Mouse (Mus musculus): ENCODE measurements around the gene Pde4d. TPM values are rescaled to one million over a fixed set of nuclear protein-coding genes. Genes with fewer than 3 reads are reported as not detected.

The Pde4d gene
- total RNA-seq, 2 experiments from 2014 or later = 26.1 to 30.2 TPM

DNA sequence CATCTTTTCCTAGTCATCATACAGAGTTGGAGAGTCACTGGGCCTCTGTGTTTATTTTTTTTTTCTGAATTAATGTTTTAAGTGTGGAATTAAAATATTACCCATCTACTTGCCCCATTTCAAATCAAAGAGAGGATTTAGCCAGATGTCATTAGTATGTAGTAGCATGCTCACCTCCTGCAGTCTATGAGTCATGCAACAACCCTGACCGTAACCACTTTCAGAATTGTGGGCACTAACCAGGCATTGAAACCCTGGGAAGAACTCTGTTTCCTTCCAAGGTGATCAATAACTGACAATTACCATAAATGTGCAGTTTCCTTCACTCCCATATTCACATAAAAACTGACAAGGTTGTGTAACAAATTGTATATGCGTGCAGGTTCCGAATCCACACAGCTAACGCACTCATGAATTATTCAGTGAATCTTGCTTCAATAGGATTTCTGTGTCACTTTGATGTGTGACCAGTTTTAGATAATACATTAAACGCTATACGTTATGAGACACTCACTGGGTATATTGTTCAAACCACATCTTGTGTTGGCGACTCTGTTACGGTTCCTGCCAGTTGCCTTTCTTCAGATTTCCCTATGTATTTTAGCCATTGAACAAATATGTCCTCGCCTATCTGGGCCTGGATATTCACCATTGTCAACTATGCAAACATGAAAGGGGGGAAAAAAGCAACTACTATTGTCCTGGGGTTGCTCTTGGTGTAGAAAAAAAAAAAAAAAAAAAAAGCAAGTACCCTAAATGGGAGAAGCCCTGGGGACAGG is 719.0 kb downstream of the Pde4d start:
- no peak for DNase-seq (ENCODE audit: low spot score in 2 of 2)

DNA sequence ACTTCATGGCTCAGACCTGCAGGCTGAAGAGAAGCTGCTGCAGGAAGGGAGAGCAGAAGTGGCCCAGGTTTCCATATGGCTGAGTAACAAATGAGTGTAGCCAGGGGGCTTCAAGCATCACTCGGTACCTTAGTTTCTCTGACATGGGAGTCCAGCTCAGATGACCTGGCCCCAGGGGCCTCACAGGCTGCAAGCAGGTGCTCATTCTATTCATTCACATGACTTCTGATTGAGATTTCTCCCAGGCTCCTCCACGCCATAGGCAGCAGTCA is 719.5 kb downstream of the Pde4d start:
- DNase-seq (ENCODE audit: low spot score in 2 of 2) = no peak

DNA sequence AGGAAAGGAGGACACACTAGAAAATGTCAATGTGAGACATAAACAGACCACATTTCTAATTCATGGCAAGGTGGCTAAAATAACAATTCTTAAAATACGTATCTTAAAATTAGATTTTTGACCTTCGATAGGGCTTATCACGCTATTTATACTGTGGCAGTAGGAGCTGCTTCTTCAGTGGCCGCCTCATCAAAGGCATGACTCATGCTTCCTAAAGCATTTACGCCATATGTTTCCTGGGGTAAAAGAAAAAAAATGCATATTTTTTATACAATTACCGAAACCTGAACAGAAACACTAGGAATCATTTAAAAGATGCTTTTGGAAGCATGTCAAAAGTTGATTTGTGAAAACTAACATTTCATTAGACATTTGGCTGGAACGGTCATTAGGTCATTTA is 721.9 kb downstream of the Pde4d start:
- no peak for DNase-seq (ENCODE audit: low spot score in 2 of 2)

DNA sequence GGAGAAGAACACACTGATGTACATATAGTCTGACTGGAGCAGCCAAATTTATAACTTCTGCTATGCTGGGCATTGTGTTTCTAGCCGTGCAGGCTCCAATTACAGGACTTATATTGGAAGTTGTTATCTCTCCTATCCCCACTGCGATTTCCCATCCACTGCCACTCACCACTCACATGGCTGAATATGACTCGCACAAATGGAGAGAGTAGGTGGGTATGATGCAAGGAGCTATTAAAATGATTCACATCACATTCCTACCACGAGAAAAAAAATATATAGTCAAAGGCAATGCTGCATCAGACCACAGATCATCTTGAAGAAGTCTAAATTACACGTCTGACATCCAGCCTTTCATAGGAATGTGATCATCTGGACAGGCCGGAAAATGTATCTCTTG is 725.5 kb downstream of the Pde4d start:
- DNase-seq (ENCODE audit: low spot score in 2 of 2) = no peak

DNA sequence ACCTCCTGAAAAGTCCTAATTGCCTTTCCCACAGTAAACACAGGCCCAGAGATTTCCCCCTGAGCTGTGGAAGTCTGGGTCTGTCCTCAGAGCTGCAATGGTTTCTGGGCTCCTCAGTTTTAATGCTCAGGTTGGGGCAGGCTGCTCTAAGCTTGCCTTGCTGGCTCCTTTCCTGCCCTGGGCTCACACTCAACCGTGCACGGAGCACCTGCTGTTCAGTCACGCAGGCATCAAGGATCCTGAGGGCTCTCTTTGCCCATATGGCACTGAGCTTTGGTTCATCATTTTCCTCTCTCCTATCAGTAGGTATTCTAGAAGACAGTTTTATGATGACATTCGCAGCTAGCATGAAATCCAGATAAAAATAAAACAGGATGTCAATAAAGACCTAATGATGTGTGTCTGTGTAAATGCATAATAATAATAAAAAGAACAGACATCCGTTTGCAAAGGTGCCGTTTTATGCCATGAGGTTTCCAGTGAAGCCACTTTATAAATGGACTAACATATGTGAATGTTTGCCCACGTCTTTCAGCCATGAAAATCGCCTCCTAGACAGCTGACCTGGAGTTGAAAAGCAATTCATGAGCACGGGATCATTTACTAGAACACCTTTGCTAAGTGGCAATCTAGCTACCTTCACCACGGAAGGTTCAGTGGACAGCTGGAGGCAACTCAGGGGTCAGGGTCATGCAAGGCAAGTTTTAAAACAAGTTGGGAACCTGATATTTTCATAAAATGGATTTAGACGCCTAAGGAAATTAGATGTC is 726.3 kb downstream of the Pde4d start:
- no peak for DNase-seq (ENCODE audit: low spot score in 2 of 2)

DNA sequence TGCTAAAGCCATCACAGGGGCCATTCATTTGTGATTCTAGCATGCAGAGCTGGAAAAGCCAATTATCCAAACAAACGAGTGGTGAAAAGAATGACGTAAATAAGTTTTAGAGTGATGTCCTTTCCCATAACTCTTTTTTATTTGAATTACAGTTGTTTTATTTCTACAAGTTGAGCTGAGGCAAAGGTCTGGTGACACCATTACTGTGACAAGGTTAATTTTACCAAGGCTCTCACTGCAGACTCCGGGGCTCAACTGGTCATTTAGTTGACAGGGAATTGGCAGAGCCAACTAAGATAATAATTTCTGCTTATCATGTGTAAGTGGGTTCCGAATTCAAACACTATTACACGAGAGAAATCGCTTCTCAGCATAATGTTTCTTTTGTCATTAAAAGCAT is 731.6 kb downstream of the Pde4d start:
- DNase-seq (ENCODE audit: low spot score in 2 of 2) = no peak

DNA sequence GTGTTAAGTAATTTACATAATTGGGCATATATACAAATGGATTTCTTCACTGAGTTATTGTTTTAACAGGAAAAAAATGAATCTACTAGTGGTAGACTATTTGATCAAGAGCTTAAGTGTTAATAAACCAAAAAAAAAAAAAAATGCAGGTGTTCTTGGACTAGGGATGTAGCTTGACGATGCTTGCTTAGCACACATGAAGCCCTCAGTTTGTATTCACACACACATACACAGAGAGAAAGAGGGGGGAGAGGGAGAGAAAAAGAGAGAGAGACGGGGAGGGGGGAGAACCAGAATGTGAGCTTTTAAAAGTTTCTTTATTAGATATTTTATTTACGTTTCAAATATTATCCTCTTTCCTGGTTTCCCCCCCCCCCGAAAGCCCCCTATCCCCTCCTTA is 740.9 kb downstream of the Pde4d start:
- no peak for DNase-seq (ENCODE audit: low spot score in 2 of 2)

DNA sequence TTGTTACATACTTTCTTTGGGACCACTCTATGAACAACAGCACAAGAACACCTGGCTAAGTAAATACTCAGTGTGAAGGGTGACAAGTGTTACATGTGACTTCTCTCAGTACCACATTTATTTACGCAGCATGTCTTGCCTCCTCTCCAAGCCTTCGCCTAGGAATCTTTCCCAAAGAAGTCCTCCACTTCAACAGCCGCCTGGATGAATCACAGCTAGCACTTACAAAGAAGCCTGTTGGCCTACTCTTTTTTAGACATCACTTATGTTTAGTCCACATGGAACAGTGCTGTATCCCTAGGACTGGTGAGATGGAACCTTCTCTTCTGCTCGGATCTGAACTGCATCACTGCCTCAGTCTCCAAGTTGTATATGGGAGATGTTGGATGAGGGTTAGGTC is 741.4 kb downstream of the Pde4d start:
- no peak for DNase-seq (ENCODE audit: low spot score in 2 of 2)

DNA sequence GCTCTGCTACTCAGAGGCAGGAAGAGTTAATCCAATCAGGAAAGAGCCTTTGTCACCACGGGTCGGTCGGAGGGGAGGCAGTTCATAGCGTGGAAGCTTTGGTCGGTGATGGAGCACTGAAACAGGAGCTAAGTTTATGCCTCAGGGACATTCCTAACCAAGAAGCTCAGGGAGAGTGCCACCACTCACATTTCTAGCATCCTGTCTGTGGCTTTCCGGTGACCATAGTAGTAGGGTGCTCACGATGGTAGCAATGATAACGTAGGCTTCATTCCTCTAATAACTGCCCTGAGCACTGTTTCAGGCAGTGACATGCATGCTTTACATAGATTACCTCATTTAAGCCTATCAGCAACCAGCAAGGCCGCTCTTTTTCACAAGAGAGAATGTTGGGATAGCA is 755.8 kb downstream of the Pde4d start:
- no peak for DNase-seq (ENCODE audit: low spot score in 2 of 2)

DNA sequence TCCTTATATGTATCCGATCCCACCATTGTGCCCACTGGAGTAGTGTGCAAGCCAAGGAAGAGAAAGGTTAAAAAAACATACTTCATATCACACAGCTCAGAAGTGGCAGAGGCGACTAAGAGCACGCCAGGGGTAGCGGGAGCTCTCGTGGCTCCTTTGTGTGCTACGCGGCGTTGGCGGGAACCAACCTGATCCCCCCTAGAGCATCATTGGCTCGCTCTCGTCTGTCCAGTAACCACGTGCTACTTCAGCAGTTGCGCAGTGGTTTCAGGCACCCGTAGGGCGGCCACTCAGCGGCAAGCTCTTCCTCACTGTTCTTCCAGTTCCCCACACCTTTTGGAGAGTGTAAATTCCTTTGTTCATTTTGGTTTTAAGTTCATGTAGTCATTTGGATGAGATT is 758.9 kb downstream of the Pde4d start:
- no peak for DNase-seq (ENCODE audit: low spot score in 2 of 2)

DNA sequence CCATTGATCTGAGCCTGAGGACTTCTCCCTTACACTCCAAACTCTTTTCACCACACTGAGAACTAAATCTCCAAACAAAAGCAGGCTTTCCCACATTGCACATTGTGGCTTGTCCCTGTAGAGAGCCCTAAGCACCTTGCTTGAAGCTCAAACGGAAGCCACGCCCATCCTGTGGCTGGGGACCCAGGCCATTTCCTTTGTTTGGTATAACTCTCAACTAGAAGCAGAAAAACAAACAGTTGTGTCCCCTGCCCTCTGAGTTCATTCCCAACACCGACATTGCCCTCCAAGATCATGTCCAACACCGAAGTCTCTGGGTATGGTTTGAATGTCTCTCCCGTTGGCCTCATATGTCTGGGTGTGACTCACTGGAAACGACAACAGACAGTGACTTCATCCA is 759.7 kb downstream of the Pde4d start:
- DNase-seq (ENCODE audit: low spot score in 2 of 2) = no peak

DNA sequence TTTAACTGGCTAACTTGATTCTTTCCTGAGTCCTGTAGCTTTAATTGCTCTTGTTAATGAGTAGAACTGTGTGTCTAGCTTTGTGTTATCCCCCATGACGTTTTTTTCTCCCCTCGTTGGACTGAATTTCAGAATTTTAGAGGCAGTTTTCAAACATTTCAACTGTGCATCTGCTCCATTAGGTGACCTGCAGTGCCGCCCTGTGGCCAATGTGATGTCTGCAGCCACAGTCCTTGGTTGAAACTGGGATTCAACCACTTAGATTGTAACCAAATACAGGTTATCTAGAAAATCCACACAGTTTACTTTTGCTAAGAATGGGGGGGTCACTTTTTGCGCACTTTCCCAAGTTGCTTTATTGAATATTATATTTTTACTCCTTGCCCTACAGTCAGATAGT is 760.7 kb downstream of the Pde4d start:
- DNase-seq (ENCODE audit: low spot score in 2 of 2) = peak; percentile 51 to 53

DNA sequence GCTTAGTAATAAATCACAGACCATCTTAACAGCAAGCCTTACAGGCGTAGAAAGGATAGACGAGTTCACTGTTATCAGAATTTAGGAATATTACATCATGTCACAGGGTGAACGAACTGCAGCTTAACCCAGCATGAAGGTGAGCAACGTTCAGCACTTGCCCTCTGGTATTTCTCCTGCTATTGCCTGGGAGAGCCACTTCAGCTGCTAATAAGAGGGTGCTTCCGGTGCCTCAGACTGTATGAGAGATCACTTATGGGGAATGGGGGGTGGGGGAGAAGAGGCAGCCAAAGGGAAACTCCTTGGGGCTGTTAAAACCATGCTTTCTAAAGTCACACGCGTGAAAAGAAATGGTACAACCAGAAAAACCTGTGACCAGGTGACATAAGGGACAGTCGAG is 761.7 kb downstream of the Pde4d start:
- DNase-seq (ENCODE audit: low spot score in 2 of 2) = no peak

DNA sequence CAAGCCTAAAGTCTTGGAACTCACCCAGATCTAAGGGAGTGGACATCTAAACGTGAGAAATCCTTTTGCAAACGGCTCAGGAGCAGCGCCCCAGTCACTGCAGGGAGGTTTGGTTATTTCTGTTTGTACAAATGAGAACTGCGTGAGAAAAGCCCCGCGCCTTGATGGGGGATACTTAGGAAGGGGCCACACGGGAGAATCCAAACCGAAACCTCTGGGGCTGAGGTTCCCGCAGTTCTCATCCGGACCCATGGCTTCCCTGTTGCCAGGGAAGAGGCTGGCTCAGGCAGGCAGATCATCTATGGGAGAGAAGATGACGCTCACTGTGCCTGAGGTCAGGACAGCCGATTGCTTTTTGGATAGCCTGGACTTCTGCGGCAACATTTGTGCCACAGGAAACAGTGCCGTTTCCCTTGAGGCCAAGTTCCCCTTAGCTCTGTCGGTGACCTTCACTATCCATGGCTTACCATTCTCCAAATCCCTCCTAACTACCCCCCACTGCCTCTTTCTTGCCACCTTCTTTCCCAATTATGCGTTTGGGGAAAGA is 762.3 kb downstream of the Pde4d start:
- no peak for DNase-seq (ENCODE audit: low spot score in 2 of 2)

DNA sequence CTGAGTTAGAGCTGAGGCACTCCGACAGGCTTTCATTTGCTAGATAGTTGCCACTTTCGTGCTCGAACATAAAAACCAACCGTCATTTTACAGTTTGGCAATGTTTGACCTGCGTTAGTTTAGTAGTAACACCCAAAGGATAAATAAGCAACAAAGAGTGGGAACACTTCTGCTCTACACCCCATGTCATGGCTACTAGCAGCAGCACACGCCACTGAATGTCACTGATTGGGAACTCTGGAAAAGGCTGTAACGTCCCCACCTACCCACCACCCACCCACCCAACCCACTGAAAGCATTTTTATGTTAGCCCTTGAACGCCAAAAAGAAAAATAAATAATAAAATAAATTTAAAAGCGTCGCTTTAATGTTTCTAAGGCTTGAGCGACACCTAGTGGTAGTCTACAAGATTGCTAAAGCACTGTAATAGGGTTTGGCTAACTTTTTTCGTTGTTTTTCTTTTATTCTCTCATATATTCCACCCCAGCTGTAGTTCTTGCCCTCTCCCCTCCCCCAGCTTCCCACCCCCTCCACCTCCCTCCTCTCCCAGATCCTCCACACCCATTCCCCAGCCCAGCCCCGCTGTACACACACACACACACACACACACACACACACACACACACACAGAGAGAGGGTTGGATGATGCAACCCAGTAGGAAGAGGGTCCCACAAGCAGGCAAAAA is 763.2 kb downstream of the Pde4d start:
- no peak for DNase-seq (ENCODE audit: low spot score in 2 of 2)

DNA sequence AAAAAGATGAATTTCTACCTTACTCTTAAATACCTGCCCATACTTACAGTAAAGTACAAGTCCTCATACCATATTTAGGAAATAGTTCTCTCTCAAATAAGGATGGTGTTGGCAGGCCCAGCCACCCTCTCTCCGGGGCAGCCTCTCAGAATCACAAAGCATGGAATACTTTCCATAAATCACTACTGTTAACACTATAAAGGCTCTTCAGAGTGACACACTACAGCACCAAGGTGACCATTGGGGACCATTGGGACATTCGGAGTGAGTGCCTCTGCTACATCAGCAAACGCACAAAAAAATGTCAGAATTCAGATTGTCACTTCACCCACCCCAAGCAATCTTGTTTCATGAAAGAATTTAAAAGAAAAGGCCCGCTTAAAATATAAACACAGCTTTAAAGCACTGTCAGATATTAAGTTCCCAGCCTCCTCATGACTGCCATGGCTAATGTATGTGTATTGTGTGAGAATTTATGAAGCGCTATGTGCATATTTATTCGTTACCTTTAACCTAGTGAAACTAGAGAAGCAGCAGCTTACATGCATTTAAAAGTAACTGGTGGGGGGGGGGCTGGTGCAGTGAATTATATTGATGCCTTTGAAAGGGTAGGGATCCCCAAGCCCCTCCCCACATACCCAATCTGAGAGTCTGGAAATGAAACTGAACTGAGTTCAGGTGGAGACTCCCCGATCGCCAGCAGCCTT is 769.4 kb downstream of the Pde4d start:
- no peak for DNase-seq (ENCODE audit: low spot score in 2 of 2)

DNA sequence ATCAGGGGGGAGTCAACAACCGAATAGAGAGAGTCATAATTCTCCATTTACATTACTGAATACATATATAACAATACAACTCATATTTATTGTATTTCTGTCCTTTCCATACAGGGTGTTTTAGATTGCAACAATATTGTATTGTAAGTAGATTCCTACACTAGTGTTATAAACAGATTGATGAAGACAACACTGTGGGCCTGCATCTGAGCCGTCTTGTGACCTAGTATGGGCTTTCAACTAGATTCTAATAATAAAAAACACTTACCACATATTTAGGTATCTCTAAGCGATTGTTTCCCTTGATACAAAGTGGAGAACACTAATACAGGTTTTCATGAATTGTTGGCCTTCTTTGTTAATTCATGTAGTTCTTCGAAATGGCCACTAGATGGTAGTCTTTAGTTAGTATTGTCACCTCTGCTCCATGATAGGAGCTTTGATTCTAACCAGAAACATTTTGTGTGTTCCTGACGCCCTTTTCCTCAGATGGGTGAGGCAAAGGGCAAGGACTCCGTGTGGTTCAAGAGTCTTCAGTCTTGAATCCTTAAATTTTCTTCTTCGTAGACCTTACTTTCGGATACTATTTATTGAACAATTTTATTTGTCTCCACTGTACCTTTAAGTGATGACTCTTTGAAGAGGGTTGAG is 779.3 kb downstream of the Pde4d start:
- DNase-seq (ENCODE audit: low spot score in 2 of 2) = no peak

DNA sequence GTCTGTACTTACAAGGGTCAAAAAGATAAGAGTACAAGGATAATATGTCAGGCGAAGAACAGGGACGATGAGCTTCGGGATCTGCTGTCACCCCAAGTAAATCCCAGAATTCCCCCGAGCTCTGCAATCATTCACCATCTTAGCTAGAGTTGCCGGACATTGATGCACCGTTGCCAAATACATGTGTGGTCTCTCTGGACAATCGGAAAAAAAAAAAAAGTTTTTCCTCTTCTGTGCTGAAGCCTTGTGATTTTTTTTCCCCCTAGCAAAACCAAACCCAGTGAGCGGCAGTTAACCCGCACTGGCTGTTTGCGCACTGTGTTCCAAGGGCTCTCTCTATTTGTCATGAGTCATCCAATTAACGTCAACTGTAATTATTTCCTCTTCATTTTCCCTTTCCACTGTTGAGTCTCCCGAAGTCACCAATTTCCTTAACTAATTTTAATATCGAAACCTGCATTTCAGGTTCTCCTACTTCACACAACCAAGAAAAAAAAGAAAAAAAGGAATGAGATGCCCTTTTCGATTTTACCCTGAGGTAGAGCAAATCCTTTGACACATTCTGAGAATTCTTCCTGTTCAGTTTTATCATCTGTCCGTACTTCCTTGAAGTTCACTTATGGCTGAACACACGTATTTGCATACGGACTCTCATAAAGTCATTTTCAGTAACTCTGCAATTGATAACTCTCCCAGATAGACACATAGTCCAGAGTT is 780.0 kb downstream of the Pde4d start:
- DNase-seq (ENCODE audit: low spot score in 2 of 2) = no peak

DNA sequence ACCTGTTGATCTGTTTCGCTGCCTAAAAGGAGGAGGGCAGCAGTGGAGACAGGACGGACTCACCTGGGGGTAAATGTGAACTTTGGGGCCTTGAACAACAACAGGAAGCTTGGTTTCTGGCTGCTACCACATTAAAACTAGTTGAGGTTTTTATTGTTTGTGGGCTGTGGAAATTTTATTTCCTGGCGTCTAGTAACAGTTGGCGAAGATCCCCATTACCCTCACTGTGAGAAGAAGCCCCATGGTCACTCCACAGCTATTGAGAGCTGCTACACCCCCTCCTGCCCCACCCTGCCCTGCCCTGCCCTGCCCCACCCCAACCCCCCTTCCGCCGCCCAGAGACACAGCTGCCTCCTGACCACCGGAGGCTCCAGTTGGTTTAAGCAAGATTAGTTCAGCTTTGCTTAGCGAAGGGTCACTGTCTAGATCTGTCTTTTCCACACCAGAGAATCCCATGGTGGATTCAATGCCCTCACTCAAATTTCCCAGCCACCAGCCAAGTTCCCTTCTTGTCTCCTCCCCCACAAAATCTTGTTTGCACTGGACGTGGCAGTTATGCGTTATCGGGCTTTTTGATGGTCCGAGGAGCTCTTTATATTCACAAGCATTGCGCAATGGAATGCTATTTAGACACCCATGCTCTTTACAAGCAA is 780.7 kb downstream of the Pde4d start:
- DNase-seq (ENCODE audit: low spot score in 2 of 2) = no peak

Data from adrenal gland, postnatal 4 days (tissue).